Mouse (Mus musculus): ENCODE measurements around the gene Fbrsl1. TPM values are rescaled to one million over a fixed set of nuclear protein-coding genes. Genes with fewer than 3 reads are reported as not detected.
"Not testable (repeated sequence)": the region's sequence is repeated elsewhere in the genome, so short reads cannot be mapped to it uniquely, and the experiment has no call there.

The Fbrsl1 gene
- polyA plus RNA-seq, 1 experiment = 51.7 TPM

- H3K9me3 ChIP-seq (replicated peaks; ENCODE audit: control insufficient read depth, insufficient read depth, low read length, poor library complexity, severe bottlenecking) = no peaks in the 10 kb centered on the region
- H3K4me3 ChIP-seq (ENCODE audit: low read depth, low read length) = peak overlapping the region; percentile 57
- H3K36me3 ChIP-seq (ENCODE audit: control insufficient read depth, insufficient read depth, low read length, poor library complexity, severe bottlenecking) = no peaks in the 10 kb centered on the region
- TF ChIP-seq POLR2A (IDR thresholded peaks at IDR 0.05; ENCODE audit: insufficient read depth, low read length) (no peak), CTCF (IDR thresholded peaks at IDR 0.05; ENCODE audit: low read depth, low read length) (no peak), EP300 (IDR thresholded peaks at IDR 0.05; ENCODE audit: insufficient read depth, low read depth, low read length) (peak; percentile 82)
- peaks cover 18% of the 10 kb centered on the region for H3K4me1 ChIP-seq (ENCODE audit: control insufficient read depth, insufficient read depth, low read length)
- no peaks in the 10 kb centered on the region for H3K27me3 ChIP-seq (ENCODE audit: control insufficient read depth, insufficient read depth, low read length, poor library complexity, severe bottlenecking)
- peak overlapping the region; percentile 41; the same call in 1 of the 2 replicates for H3K9ac ChIP-seq (ENCODE audit: low read depth, poor library complexity, severe bottlenecking)
- peak overlapping the region; percentile 93 for H3K27ac ChIP-seq (ENCODE audit: insufficient read depth, low read length)
These were observed 10.6 kb downstream of the Fbrsl1 start for GRCm38 (mm10) chr5:110437632-110438261.

- Histone ChIP-seq H3K9ac (ENCODE audit: low read depth, poor library complexity, severe bottlenecking) (peak overlapping the region; percentile 41), H3K4me3 (ENCODE audit: low read depth, low read length) (peak overlapping the region; percentile 56; the same call in 1 of the 2 replicates)
- H3K27me3 ChIP-seq (ENCODE audit: control insufficient read depth, insufficient read depth, low read length, poor library complexity, severe bottlenecking) = not testable (repeated sequence)
These were observed 12.1 kb downstream of the Fbrsl1 start for GRCm38 (mm10) chr5:110436166-110436565.

DNA sequence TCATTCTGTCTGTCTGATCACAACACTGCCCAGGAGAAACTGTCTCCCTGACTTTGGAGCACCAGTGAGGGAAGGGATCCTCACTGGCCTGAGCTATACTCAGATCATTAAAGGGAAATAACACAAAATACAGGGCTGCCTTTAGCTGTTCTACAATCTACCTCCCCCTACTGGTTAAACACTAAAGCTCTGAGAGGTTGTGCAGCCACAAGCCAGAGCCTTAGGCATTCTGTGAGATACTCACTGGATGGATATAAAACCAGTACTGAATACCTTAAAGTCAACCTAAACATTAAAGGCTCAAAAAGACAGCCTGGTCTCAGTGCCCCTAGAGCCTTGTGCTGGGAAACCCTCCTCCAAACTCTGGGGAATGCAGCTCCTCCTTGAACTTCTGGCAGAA, 13.5 kb downstream of the Fbrsl1 start:
- Histone ChIP-seq H3K4me1 (ENCODE audit: control insufficient read depth, insufficient read depth, low read length) (peaks cover 14% of the 10 kb centered on the region), H3K9ac (ENCODE audit: low read depth, poor library complexity, severe bottlenecking) (0 out of 2 replicates have a peak overlapping the region, but pooled peaks have one; percentile 33), H3K36me3 (ENCODE audit: control insufficient read depth, insufficient read depth, low read length, poor library complexity, severe bottlenecking) (peaks cover 14% of the 10 kb centered on the region; the same call in 1 of the 2 replicates), H3K27ac (ENCODE audit: insufficient read depth, low read length) (no peak overlapping the region), H3K9me3 (replicated peaks; ENCODE audit: control insufficient read depth, insufficient read depth, low read length, poor library complexity, severe bottlenecking) (no peaks in the 10 kb centered on the region), H3K4me3 (ENCODE audit: low read depth, low read length) (no peak overlapping the region), H3K27me3 (ENCODE audit: control insufficient read depth, insufficient read depth, low read length, poor library complexity, severe bottlenecking) (no peaks in the 10 kb centered on the region)
- TF ChIP-seq EP300 (IDR thresholded peaks at IDR 0.05; ENCODE audit: insufficient read depth, low read depth, low read length) (no peak), POLR2A (IDR thresholded peaks at IDR 0.05; ENCODE audit: insufficient read depth, low read length) (no peak), CTCF (IDR thresholded peaks at IDR 0.05; ENCODE audit: low read depth, low read length) (no peak)

More at GRCm38 (mm10) chr5:110436166-110436565, 12.1 kb downstream of the Fbrsl1 start:
- Histone ChIP-seq H3K27ac (ENCODE audit: insufficient read depth, low read length) (peak overlapping the region; percentile 61), H3K4me1 (ENCODE audit: control insufficient read depth, insufficient read depth, low read length) (peaks cover 14% of the 10 kb centered on the region)
- not testable (repeated sequence) for H3K9me3 ChIP-seq (replicated peaks; ENCODE audit: control insufficient read depth, insufficient read depth, low read length, poor library complexity, severe bottlenecking); H3K36me3 ChIP-seq (ENCODE audit: control insufficient read depth, insufficient read depth, low read length, poor library complexity, severe bottlenecking)

GRCm38 (mm10) chr5:110429045-110429444, 19.3 kb downstream of the Fbrsl1 start:
- H3K36me3 ChIP-seq (ENCODE audit: control insufficient read depth, insufficient read depth, low read length, poor library complexity, severe bottlenecking) = peaks cover 14% of the 10 kb centered on the region; the same call in 1 of the 2 replicates
- no peak for TF ChIP-seq EP300 (IDR thresholded peaks at IDR 0.05; ENCODE audit: insufficient read depth, low read depth, low read length)
- TF ChIP-seq CTCF (IDR thresholded peaks at IDR 0.05; ENCODE audit: low read depth, low read length) = peak; percentile 76
- no peaks in the 10 kb centered on the region for H3K4me1 ChIP-seq (ENCODE audit: control insufficient read depth, insufficient read depth, low read length)
- no peak overlapping the region for H3K27ac ChIP-seq (ENCODE audit: insufficient read depth, low read length)
- H3K9me3 ChIP-seq (replicated peaks; ENCODE audit: control insufficient read depth, insufficient read depth, low read length, poor library complexity, severe bottlenecking) = no peaks in the 10 kb centered on the region
- H3K9ac ChIP-seq (ENCODE audit: low read depth, poor library complexity, severe bottlenecking) = no peak overlapping the region
- no peak overlapping the region for H3K4me3 ChIP-seq (ENCODE audit: low read depth, low read length)
- H3K27me3 ChIP-seq (ENCODE audit: control insufficient read depth, insufficient read depth, low read length, poor library complexity, severe bottlenecking) = no peaks in the 10 kb centered on the region

- Histone ChIP-seq H3K4me1 (ENCODE audit: control insufficient read depth, insufficient read depth, low read length) (no peaks in the 10 kb centered on the region), H3K36me3 (ENCODE audit: control insufficient read depth, insufficient read depth, low read length, poor library complexity, severe bottlenecking) (peaks cover 16% of the 10 kb centered on the region; the same call in 1 of the 2 replicates), H3K4me3 (ENCODE audit: low read depth, low read length) (no peak overlapping the region), H3K27me3 (ENCODE audit: control insufficient read depth, insufficient read depth, low read length, poor library complexity, severe bottlenecking) (no peaks in the 10 kb centered on the region), H3K9me3 (replicated peaks; ENCODE audit: control insufficient read depth, insufficient read depth, low read length, poor library complexity, severe bottlenecking) (no peaks in the 10 kb centered on the region), H3K27ac (ENCODE audit: insufficient read depth, low read length) (no peak overlapping the region), H3K9ac (ENCODE audit: low read depth, poor library complexity, severe bottlenecking) (no peak overlapping the region)
- TF ChIP-seq POLR2A (IDR thresholded peaks at IDR 0.05; ENCODE audit: insufficient read depth, low read length) = no peak
- TF ChIP-seq CTCF (IDR thresholded peaks at IDR 0.05; ENCODE audit: low read depth, low read length) = no peak
- TF ChIP-seq EP300 (IDR thresholded peaks at IDR 0.05; ENCODE audit: insufficient read depth, low read depth, low read length) = no peak
These were observed 20.0 kb downstream of the Fbrsl1 start for GRCm38 (mm10) chr5:110428290-110428689.

- Histone ChIP-seq H3K9me3 (replicated peaks; ENCODE audit: control insufficient read depth, insufficient read depth, low read length, poor library complexity, severe bottlenecking) (no peaks in the 10 kb centered on the region), H3K27ac (ENCODE audit: insufficient read depth, low read length) (no peak overlapping the region)
These were observed 23.1 kb downstream of the Fbrsl1 start for GRCm38 (mm10) chr5:110425187-110425586.

More at GRCm38 (mm10) chr5:110425187-110425586, 23.1 kb downstream of the Fbrsl1 start:
- Histone ChIP-seq H3K4me3 (ENCODE audit: low read depth, low read length) (no peak overlapping the region), H3K36me3 (ENCODE audit: control insufficient read depth, insufficient read depth, low read length, poor library complexity, severe bottlenecking) (0 out of 2 replicates have a peak, but pooled peaks cover 2% of the 10 kb centered on the region), H3K27me3 (ENCODE audit: control insufficient read depth, insufficient read depth, low read length, poor library complexity, severe bottlenecking) (no peaks in the 10 kb centered on the region), H3K9ac (ENCODE audit: low read depth, poor library complexity, severe bottlenecking) (no peak overlapping the region), H3K4me1 (ENCODE audit: control insufficient read depth, insufficient read depth, low read length) (no peaks in the 10 kb centered on the region)
- no peak for TF ChIP-seq POLR2A (IDR thresholded peaks at IDR 0.05; ENCODE audit: insufficient read depth, low read length)
- no peak for TF ChIP-seq CTCF (IDR thresholded peaks at IDR 0.05; ENCODE audit: low read depth, low read length)
- no peak for TF ChIP-seq EP300 (IDR thresholded peaks at IDR 0.05; ENCODE audit: insufficient read depth, low read depth, low read length)
